Mouse (Mus musculus): ENCODE measurements at regions not wholly inside any gene's neighbourhood (a gene's known extent, or its start where the extent isn't known, plus 50 kb on each side); places are given as distances from the start of the nearest gene placed in this dataset.

DNA sequence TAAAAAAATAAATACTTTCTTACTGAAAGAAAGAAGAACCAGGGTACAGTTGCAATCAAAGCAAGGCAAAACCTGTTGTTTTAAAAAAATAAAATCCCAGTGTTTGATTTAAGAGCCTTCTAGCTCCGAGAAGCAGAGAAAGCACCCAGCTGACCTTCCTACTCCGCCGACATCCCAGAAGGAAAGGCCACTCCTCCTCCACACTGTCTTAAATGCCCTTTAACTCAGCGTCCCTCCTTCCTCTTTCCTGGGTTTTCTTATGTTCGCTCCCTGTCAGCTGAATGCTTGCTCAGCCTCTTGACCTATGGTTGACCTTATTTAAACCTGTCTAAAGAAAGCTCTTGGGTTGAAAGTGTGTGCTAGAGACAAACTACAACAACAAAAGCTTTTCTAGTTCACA lies 79.1 kb downstream of the Sptssa start:
- peak; percentile 45 for DNase-seq (ENCODE audit: low read depth, low spot score)

DNA sequence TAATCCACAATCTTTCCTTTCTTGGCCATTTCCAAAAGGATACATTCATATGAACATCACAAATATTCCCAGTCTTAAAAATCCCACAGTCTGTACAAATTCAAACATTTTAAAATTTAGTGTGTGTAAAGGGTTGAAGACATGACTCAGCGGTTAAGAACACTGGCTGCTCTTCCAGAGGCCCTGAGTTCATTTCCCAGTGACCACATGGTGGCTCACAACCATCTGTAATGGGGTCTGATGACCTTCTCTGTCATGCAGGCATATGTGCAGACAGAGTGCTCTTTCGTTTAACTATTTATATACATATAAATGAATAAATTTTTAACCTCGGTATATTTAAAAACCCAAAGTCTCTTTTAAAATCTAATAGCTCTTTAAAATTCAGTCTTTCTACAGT lies 79.6 kb downstream of the Sptssa start:
- DNase-seq (ENCODE audit: low read depth, low spot score): no peak

DNA sequence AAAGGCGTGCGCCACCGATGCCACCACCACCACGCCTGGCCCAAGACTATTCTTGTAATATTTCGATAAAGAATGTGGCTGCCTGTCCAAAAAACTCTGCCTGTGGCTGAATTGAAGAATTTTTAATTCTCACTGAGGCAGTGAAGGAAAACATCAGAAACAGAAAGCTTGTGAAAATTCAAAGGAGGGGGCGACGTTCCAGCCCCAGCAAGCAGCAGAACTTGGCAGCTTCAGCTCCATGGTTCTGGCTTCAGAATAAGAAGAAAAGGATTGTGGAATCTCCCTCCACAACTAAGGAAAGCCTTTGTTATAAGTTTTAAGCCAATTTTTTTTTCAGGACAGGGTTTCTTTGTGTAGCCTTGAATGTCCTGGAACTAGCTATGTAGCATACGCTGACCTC lies 83.5 kb downstream of the Sptssa start:
- no peak for DNase-seq (ENCODE audit: low read depth, low spot score)

DNA sequence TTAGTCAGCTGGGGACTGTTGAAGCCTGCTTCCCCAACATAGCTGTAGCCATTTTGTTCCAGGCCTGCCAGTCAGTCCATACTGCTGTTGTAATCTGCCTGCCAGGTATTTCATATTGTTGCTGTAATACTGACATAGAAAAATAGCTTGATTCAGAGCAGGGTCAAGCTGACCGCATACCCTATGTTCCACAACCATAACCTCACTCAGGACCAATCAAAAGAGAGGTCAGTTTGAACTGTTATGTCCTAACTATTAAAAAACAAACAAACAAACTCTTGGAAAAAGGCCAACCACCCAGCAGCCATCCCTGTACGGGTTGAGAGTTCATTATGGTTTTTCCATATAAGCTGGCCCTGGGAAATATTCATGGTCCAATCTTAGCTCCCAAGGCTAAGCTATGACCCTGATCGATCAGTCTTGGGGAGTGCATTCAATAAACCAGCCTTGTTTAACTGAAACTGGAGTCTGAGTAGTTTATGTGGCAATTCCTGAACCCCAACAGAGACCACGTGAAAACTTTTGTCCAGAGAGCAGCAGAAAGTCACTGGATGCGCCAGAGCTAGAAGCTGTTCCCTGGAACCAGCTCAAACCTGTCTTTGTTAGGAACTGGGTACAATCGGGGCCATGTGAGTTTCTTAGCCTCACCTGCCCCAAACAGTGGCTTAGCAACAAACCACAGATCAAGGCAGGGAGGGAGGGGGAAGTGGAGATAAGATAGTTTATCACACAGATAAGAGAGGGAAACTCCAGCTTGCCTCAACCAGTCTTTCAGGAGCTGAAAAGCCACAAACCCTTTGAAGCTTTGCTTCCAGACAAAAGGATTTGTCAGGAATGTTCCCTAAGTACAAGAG lies 88.1 kb downstream of the Sptssa start:
- no peak for DNase-seq (ENCODE audit: low read depth, low spot score)

DNA sequence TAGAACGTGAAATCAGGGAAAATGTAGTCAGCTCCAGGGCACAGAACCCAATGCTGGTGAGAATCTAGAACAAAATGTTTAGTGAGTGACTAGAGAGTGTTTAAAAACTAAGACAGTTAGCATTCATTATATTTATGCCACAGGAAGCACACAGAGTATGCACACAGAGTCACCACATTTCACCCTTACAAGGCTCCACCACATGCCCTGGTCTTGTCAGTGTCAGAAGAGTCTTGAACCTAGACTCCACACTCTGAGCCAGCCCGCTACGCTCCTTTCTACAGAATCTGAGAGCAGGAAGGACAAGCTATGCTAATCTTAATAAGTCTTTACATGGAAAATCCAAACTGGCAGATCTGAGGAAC lies 89.0 kb downstream of the Sptssa start:
- DNase-seq (ENCODE audit: low read depth, low spot score): no peak

DNA sequence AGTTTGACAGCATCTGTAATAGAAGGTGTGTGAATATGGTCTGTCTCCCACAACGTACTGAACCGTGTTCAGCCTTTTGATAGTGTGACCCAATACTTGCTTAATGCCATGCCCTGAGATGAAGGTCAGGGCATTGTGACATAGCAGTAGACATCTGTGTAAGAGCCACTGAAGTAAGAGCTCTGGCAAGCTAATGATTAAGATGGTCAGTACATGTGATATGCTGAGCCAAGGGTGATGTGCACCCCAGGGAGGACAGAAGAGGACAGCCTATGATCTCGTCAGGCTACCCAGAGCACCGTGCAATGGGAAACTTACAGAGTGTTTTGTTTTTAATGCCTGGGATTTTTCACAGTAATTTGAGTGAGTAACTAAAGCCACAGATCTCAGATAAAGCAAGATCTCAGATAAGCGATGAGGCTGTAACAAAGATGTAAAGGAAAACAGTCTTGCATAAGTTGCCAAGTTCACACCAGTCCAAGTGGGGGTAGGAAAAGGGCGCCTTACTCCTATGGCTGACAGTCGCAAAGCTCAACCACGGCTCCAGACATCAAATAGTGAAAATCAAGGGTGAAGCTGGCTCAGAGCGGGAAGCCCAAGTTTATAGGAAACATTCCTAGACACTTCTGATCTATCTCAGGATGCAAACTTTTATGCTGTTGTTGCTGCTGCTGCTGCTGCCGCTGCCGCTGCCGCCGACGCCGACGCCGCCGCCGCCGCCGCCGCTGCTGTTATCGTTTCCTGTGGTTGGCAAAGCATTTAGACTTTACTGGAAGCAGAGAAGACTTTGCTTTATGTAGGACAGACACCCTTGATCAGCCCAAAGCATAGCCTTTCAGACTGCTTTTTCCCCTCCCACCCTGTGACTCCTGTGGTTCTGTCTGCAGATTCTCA lies 89.6 kb downstream of the Sptssa start:
- no peak for DNase-seq (ENCODE audit: low read depth, low spot score)

DNA sequence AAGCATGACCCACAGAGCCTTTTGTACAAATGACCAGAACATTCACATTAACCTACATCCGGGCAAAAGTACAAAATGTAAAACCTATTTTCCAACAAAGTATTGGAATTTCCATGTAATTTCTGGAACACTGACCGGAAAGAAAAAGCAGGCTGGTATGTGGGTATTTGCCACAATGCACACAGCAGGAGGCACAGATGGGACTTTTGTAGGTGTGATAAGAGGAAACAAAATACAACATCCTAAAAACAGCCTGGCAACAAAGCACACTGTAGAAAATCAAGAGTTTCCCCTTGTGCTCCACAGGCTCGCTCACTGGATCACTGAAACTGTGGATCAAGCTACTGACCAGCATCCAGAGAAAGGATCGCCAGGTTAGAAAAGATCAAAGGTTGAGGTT lies 94.4 kb downstream of the Sptssa start:
- no peak for DNase-seq (ENCODE audit: low read depth, low spot score)

DNA sequence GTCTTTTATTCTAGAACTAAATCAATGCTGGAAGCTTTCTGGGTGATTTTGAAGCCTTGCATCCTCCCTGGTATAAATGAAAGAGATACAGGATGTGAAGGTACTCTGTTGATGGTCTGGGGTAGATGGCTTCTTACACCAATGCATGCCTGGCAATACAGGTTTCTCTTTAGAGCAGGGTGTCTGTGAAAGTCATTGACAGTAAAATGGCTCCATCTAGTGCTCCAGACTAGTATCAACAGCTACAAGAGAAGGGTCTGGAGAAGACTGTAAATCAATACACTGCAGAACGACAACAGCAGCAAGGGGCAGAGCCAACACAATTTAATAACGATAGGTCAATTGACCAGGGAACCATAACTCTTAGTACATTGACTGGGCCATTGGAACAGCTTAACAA lies 98.3 kb downstream of the Sptssa start:
- DNase-seq (ENCODE audit: low read depth, low spot score): peak; percentile 48

DNA sequence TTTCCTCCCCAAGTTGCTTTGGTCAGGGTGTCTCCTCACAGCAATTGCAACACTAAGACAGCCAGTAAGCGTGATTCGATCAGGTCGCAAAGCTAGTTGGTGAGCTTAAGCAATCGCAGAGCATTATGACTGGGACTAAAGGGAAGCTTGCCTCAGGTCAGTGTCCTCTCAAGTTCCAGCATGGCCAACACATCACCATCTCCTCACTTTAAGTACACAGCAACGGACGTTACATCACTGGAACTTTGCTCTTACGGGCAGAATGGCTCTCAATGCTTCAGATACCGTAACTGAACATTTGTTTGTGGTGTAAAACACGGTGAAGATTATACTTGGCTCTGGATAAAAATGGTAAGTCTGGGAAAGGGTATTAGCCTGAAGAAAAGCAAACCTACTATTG lies 106.7 kb downstream of the Sptssa start:
- DNase-seq (ENCODE audit: low read depth, low spot score): no peak

DNA sequence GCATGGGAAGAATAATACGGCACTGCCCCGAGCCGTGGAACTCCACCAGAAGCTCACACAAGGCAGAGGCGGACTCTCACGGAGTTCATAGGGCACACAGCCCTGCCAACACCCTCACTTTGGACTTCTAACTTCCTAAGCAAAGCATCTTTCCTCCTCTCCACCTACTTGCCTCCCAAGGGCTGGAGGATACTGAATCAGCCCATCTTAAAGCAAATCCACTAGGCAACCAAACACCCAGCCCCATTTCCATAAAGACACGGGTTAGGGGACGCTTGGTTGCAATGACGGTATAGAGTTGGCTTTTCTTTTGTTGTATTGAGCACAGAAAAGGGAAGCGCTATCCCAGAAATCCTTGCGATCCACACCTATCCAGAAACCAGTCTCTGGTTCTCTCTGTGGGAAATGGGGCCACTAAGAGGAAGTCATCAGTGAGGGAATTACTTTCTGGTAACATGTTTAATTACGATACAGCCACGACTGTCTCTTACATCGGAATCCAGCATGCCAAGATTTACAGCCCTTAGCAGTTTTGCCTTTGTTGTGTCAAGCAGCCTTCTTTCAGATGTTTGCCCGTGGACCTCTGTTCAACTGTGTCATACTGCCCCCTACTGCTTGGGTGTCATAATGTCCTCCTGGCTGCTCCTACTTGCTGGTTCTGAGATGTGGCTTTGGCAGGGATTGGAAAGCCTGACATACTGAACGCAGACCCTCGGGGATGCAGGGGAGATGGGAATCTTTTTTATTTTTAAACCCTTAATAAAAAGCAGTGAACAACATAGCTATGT lies 110.4 kb downstream of the Sptssa start:
- peak; percentile 79 for DNase-seq (ENCODE audit: low read depth, low spot score)

DNA sequence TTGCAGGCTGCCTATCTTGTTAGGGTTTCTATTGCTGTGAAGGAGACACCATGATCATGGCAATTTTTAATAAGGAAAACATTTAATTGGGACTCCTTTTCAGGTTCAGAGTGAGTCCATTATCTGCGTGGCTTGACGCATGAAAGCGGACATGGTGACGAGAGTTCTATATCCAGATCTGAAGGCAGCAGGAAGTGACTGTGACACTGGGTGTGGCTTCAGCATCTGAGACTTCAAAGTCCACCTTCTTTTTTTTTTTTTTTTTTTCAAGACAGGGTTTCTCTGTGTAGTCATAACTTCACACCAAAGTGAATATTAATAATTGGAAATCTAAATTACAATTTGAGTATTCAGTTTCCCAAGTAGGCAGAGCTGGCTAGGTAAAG lies 118.1 kb downstream of the Sptssa start:
- no peak for DNase-seq (ENCODE audit: low read depth, low spot score)

DNA sequence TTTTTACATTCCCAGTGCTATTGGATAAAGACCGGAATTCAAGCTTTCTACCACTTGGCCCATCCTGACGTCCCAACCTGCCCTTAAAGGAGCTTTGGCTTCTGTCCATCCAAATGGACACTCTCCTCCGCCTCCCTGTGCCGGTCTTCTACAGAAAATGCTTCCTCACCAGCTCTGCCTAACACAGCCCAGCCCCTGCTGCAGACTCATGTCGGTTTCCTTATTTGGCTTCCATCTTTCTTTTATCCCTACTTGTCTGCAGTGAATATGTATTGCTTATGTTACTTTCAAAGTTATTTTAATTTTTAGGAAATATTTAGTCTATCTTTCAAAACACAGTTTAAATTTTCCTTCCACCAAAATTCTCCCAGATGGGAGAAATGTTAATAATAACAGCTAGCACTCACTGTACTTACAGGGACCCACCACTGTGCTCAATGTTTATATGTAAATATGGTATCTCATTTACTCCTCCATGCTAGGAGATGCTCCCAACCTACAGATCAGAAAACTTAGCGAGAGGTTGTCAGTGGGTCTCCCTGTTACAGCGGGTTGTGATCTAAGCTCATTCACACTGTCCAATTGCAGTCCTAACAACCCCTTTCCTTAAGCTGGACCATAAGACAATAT lies 118.6 kb downstream of the Sptssa start:
- no peak for DNase-seq (ENCODE audit: low read depth, low spot score)

DNA sequence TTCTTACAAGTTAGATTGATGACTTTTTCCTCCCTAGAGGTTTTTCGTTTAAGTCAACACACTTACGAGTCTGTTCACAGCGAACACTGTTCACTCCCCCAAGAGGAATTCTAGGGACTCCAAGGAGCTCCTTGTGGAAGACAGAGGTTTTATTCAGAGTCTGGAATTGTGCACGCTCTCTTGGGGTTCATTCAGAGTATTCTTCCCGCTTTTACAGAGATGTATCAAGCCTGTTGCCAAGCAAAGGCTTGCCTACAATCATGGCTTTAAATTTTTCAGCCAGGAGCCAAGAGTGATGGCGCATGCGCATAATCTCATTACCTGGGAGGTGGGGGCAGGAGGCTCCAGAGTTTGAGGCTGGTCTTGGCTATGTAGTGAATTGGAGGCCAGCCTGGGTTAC lies 119.4 kb downstream of the Sptssa start:
- no peak for DNase-seq (ENCODE audit: low read depth, low spot score)

DNA sequence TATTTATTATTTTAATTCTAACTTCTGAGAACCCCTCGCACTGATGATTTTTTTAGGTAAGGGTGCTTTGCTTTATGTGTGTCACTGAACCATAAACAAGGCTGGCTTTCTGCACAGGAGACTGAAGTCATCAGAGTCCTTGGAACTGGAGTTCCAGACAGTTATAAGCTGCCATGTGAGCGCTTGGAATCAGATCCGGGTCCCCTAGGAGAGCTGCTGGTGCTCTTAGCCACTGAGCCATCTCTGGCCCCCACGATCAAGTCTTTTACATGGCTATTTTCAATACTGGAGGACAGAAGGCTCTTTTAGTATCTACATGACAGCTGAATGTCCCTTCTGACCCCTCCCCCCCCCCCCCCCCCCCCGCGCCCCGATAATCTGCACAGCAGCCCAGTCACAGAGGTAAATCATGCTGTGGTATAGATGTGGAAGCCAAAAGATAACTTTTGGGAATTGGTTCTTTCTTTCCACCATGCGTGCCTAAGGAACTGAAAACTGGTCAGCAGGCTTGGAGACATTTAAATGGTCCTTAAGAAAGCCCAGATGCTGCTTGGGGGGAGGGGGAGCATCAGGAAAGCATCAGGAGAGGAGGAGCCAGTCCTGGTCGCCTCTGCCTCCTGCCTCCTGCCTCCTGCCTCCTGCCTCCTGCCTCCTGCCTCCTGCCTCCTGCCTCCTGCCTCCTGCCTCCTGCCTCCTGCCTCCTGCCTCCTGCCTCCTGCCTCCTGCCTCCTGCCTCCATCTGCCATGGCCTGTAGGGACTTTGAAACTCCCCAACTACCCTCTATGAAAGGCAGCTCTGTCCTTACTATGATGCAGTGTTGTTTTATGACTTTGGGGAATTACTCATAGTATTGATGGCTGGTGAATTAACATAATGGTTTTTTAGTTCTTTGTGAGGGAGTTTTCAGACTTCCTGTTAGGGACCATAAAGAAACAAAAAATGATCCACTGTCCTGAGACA lies 120.5 kb downstream of the Sptssa start:
- no peak for DNase-seq (ENCODE audit: low read depth, low spot score)

DNA sequence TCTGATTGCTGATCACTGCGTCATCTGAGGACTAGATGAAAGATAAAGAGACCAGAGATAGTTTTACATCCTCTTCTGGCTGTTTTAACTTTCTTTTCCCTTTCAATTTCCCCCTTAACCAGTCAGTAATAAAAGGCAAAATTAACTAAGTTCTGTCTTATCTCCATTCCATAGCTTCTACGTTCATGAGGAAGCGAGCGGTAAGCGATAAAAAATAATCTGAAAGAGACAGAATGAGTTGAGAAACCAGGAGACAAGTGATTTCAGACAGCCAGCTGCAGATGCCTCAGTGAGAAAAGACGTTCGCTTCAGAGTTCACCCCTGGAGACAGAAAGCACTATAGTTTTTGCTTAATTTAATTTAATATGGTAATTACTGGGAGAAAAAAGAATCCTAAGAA lies 121.5 kb downstream of the Sptssa start:
- DNase-seq (ENCODE audit: low read depth, low spot score): no peak

DNA sequence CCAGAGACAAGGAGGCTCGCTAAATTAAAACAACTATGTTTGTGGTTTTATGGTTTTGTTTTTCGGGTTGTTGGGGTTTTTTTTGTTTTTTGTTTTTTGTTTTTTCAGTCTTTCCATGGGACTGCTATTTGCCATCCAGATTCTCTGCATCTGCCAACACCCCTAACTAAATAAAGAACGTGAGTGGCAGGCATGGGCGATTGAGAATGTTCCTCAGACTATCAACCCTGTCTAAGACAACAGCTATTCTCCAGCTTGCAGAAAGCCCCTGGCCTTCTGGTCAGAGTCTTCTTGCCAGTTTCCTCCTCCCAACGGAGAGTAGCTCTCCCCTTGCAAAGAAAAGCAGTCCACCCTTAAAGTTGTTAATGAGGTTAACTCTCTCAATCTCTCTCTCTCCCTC lies 123.2 kb downstream of the Sptssa start:
- DNase-seq (ENCODE audit: low read depth, low spot score): no peak

DNA sequence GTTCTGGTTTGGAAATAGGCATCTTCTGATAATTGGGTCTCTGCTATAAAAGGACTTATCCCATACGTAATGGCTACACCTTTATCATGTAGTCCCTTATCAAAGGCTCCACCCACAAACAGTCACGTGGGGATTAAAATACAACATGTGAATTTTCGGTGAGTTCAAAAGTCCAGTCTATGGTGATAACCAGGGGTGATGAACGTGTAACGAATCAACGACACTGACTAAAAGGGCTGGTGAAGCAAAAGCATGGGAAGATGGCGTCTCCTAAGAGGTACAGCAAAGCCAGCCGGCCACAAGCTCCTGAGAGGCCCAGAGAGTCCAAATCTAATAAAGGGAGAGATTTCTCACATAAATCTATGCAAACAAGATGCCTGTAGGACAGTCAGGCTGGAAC lies 124.3 kb downstream of the Sptssa start:
- no peak for DNase-seq (ENCODE audit: low read depth, low spot score)

DNA sequence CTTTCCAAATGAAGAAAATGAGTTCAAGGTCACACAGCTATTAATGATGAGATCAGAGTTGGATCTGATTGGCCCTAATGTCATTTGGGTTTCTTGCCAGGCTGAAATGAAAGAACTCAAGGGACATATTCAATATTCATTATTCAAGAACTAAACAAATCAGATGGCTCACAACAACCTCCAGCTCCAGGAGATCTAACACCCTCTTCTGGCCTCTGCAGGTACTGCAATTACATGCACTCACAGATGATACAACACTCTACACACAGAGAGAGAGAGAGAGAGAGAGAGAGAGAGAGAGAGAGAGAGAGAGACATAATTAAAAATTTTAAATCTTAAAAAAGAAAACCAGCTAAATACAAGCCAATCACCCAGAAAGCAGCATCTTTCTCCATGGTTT lies 128.3 kb downstream of the Sptssa start:
- DNase-seq (ENCODE audit: low read depth, low spot score): peak; percentile 58

DNA sequence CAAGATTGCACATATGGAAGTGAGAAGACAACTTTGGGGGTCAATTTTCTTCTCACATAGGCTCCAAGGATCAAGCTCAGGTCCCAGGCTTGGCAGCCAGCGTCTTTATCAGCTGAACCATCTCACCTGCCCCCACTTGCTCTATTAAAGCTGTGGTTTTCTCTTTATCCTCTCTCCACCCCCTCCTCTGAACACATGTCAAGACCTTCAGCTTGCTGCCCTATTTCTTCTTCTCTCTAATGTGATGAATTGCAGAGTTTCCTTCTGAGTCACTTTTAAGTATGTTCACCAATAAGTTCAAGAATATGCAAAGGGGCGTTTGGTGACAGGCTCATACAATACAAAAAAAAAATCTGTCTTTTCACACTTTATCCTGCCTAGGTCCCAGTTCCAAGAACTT lies 128.8 kb downstream of the Sptssa start:
- no peak for DNase-seq (ENCODE audit: low read depth, low spot score)

DNA sequence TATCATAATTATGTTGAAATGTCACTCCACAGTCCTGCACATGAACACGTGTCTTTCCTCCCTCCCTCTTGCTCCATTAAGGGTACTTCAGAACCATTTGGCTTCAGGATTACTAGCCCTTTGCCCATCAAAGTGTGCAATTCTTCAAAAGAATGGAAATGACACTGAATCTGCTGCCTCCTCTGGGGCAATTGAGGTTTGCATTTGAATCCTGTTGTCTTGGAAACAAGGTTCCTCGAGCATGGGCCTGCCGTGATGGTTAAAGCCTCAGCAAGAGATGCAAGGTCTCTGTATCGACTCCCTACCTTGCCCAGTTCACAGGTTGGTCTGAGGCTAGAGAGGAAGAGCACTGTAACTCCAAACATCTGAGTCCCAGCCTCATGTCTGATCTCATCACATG lies 136.0 kb downstream of the Sptssa start:
- DNase-seq (ENCODE audit: low read depth, low spot score): peak; percentile 38

DNA sequence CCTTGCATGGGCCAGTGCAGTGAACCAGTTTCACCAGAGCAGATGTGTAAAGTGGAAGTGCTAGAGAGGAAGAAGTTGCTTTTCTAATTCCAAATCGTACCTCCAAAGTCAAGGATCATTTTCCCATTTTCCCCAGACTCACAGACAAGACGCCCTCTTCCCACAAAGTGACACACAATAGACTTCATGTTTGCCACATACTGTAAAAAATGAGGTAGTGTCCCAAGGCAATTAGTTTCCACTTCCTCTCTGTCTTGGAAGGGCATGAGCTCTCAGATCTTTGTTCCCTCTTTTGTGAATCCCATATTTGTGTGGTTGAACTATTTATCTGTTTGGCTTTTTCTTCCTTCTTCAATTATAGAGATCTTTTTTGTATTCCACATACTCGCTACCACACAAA lies 137.0 kb downstream of the Sptssa start:
- no peak for DNase-seq (ENCODE audit: low read depth, low spot score)
